Mouse (Mus musculus): Measurements from ENCODE around the gene Gm17467.
"Not testable (repeated sequence)": the region's sequence is repeated elsewhere in the genome, so short reads cannot be mapped to it uniquely, and the experiment has no call there.

Gene Gm17467

DNA sequence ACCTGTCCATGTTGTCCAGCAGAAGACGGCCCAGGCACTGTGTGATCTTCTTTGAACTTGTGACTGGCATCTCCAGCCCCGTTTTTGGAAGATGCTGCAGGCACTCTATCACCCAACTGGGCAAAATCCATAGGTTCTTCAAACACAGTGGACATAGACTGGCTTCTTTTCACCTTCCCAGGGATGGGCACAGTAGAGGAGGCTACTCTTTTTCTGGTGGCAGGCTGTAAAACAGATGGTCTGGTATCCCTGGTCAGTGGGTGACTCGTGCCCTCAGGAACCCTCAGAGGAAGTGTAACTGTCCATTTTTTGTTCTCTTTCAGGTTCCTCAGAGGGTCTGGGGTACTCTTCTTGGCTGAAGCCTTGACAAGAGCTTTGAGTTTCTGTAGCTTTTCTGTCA lies at the start of gene Gm17467:
Gm17467 (minus strand) TSS at position 101 of the 400 bp plus-strand sequence.
- DNase-seq (ENCODE audit: low spot score in 2 of 2), result not testable (repeated sequence)

Measured in right cerebral cortex, postnatal 36 days (tissue).